Mouse (Mus musculus) lung, embryonic 16.5 days (tissue): ENCODE results near the gene Plac8. TPM values are rescaled to one million over a fixed set of nuclear protein-coding genes. Genes with fewer than 3 reads are reported as not detected.

Experiments
- ATAC-seq: fragments of 200-750 bp; cut with Nextera tagmentation; 2 replicates; pipeline ENCODE4 v1.8.0; 2017; ENCODE audit warnings: low read depth, mild to moderate bottlenecking, moderate library complexity
- H3K27ac ChIP-seq: fragments of 300-500 bp; sonication (generic); 2 replicates; pipeline ENCODE4 v1.5.1; 2014; ENCODE audit warnings: mild to moderate bottlenecking, control low read depth, low read length
- H3K27me3 ChIP-seq: fragments of 300-500 bp; sonication (generic); 2 replicates; pipeline ENCODE4 v1.6.1; 2014; ENCODE audit warnings: low read depth, low read length, mixed read lengths; ENCODE audit not compliant: control insufficient read depth, insufficient read depth
- H3K36me3 ChIP-seq: fragments of 300-500 bp; sonication (generic); 2 replicates; pipeline ENCODE4 v1.6.1; 2014; ENCODE audit warnings: low read length; ENCODE audit not compliant: control insufficient read depth, insufficient read depth
- H3K4me1 ChIP-seq: fragments of 300-500 bp; sonication (generic); replicated peaks from 2 replicates; pipeline ENCODE4 v1.6.1; 2014; ENCODE audit warnings: low read length, mixed read lengths; ENCODE audit not compliant: control insufficient read depth, insufficient read depth
- H3K4me2 ChIP-seq: fragments of 300-500 bp; sonication (generic); 2 replicates; pipeline ENCODE4 v1.6.1; 2014; ENCODE audit warnings: low read depth, low read length, control low read depth
- H3K4me3 ChIP-seq: fragments of 300-500 bp; sonication (generic); 2 replicates; pipeline ENCODE4 v1.5.1; 2014; ENCODE audit warnings: mild to moderate bottlenecking, low read length, control low read depth
- H3K9ac ChIP-seq: fragments of 300-500 bp; sonication (generic); 2 replicates; pipeline ENCODE4 v1.6.1; 2014; ENCODE audit warnings: low read length, control low read depth
- H3K9me3 ChIP-seq: fragments of 300-500 bp; sonication (generic); 2 replicates; pipeline ENCODE4 v1.6.1; 2016; ENCODE audit warnings: low read length; ENCODE audit not compliant: control insufficient read depth
- WGBS: fragments of 180-500 bp; shearing (Covaris S2); extraction: QIAGEN DNeasy Blood & Tissue Kit; methylation state at CpG from one replicate; pipeline ENCODE4 v1.1.7; 2014; 5-methylcytosine and 5-hydroxymethylcytosine counted together
- polyA plus RNA-seq: library from polyadenylated mRNA; unstranded; fragments of >200 nt; fragmentation: Nextera tagmentation; extraction: Ambion mirVana; gene quantifications from 2 replicates; pipeline ENCODE4 v1.2.1, GENCODE M21; 2015

Plac8 gene
- polyA plus RNA-seq, 1 experiment from 2014 or later = 12.5 TPM

GRCm38 (mm10) chr5:100598961-100599463 lies 27.0 kb upstream of the Plac8 start:
- Histone ChIP-seq H3K9me3 (peaks cover 2% of the 10 kb centered on the region; the same call in 1 of the 2 replicates), H3K27ac (no peak overlapping the region), H3K4me2 (no peak overlapping the region), H3K27me3 (no peaks in the 10 kb centered on the region), H3K9ac (no peak overlapping the region), H3K4me1 (no peaks in the 10 kb centered on the region), H3K36me3 (no peaks in the 10 kb centered on the region), H3K4me3 (no peak overlapping the region)
- no peak for ATAC-seq
- 92% methylated on average over 9 of the region's 9 CpGs for WGBS

- no peak for ATAC-seq
- no peak overlapping the region for H3K4me3 ChIP-seq
- H3K27me3 ChIP-seq = no peaks in the 10 kb centered on the region
- no peaks in the 10 kb centered on the region for H3K4me1 ChIP-seq
- H3K9ac ChIP-seq = no peak overlapping the region
- no peak overlapping the region for H3K4me2 ChIP-seq
- no peaks in the 10 kb centered on the region for H3K36me3 ChIP-seq
- 61% methylated on average over 11 of the region's 11 CpGs for WGBS
- H3K9me3 ChIP-seq = peaks cover 4% of the 10 kb centered on the region; the same call in 1 of the 2 replicates
- H3K27ac ChIP-seq = no peak overlapping the region
Observed at GRCm38 (mm10) chr5:100597886-100598485, 25.9 kb upstream of the Plac8 start.

- Histone ChIP-seq H3K4me3 (no peak overlapping the region), H3K9me3 (peaks cover 4% of the 10 kb centered on the region; the same call in 1 of the 2 replicates), H3K9ac (no peak overlapping the region), H3K27me3 (no peaks in the 10 kb centered on the region), H3K4me1 (no peaks in the 10 kb centered on the region), H3K4me2 (no peak overlapping the region), H3K36me3 (no peaks in the 10 kb centered on the region), H3K27ac (no peak overlapping the region)
- ATAC-seq = no peak
- WGBS = 74% methylated on average over 6 of the region's 6 CpGs
Observed at GRCm38 (mm10) chr5:100595999-100596398, 24.0 kb upstream of the Plac8 start.

- no peak for ATAC-seq
- no peak overlapping the region for H3K4me2 ChIP-seq
- peaks cover 4% of the 10 kb centered on the region; the same call in 1 of the 2 replicates for H3K9me3 ChIP-seq
- no peak overlapping the region for H3K4me3 ChIP-seq
- H3K9ac ChIP-seq = no peak overlapping the region
- no peaks in the 10 kb centered on the region for H3K4me1 ChIP-seq
- 78% methylated on average over 13 of the region's 13 CpGs for WGBS
- H3K27ac ChIP-seq = no peak overlapping the region
- no peaks in the 10 kb centered on the region for H3K36me3 ChIP-seq
- no peaks in the 10 kb centered on the region for H3K27me3 ChIP-seq
Observed at GRCm38 (mm10) chr5:100594803-100595467, 22.9 kb upstream of the Plac8 start.

- ATAC-seq = no peak
- Histone ChIP-seq H3K27me3 (no peaks in the 10 kb centered on the region), H3K4me2 (0 out of 2 replicates have a peak overlapping the region, but pooled peaks have one; percentile 14), H3K9ac (no peak overlapping the region), H3K27ac (no peak overlapping the region), H3K9me3 (peaks cover 4% of the 10 kb centered on the region; the same call in 1 of the 2 replicates), H3K4me1 (no peaks in the 10 kb centered on the region), H3K36me3 (no peaks in the 10 kb centered on the region), H3K4me3 (no peak overlapping the region)
- 31% methylated on average over 5 of the region's 5 CpGs for WGBS
Observed at GRCm38 (mm10) chr5:100590505-100590904, 18.5 kb upstream of the Plac8 start.

- 30% methylated on average over 2 of the region's 2 CpGs for WGBS
- Histone ChIP-seq H3K27ac (no peak overlapping the region), H3K4me3 (no peak overlapping the region), H3K9me3 (no peaks in the 10 kb centered on the region), H3K27me3 (no peaks in the 10 kb centered on the region), H3K36me3 (no peaks in the 10 kb centered on the region), H3K9ac (no peak overlapping the region), H3K4me2 (no peak overlapping the region), H3K4me1 (no peaks in the 10 kb centered on the region)
- no peak for ATAC-seq
Observed at GRCm38 (mm10) chr5:100587626-100588025, 15.6 kb upstream of the Plac8 start.

- no peak overlapping the region for H3K4me3 ChIP-seq
- H3K9ac ChIP-seq = no peak overlapping the region
- no peak overlapping the region for H3K4me2 ChIP-seq
- no peaks in the 10 kb centered on the region for H3K9me3 ChIP-seq
- H3K4me1 ChIP-seq = no peaks in the 10 kb centered on the region
- H3K27me3 ChIP-seq = no peaks in the 10 kb centered on the region
- 83% methylated on average over 7 of the region's 7 CpGs for WGBS
- H3K36me3 ChIP-seq = no peaks in the 10 kb centered on the region
- H3K27ac ChIP-seq = no peak overlapping the region
- ATAC-seq = no peak
Observed at GRCm38 (mm10) chr5:100587136-100587535, 15.1 kb upstream of the Plac8 start.

- no peaks in the 10 kb centered on the region for H3K27me3 ChIP-seq
- H3K9me3 ChIP-seq = no peaks in the 10 kb centered on the region
- H3K9ac ChIP-seq = no peak overlapping the region
- ATAC-seq = no peak
- no peak overlapping the region for H3K27ac ChIP-seq
- H3K36me3 ChIP-seq = no peaks in the 10 kb centered on the region
- no peaks in the 10 kb centered on the region for H3K4me1 ChIP-seq
- WGBS = 82% methylated on average over 3 of the region's 3 CpGs
- no peak overlapping the region for H3K4me3 ChIP-seq
- H3K4me2 ChIP-seq = no peak overlapping the region
Observed at GRCm38 (mm10) chr5:100585657-100586056, 13.6 kb upstream of the Plac8 start.

- no peak overlapping the region for H3K4me3 ChIP-seq
- H3K4me1 ChIP-seq = no peaks in the 10 kb centered on the region
- H3K9ac ChIP-seq = no peak overlapping the region
- no peak overlapping the region for H3K27ac ChIP-seq
- WGBS = 86% methylated on average over 8 of the region's 8 CpGs
- no peaks in the 10 kb centered on the region for H3K9me3 ChIP-seq
- no peaks in the 10 kb centered on the region for H3K36me3 ChIP-seq
- no peaks in the 10 kb centered on the region for H3K27me3 ChIP-seq
- ATAC-seq = no peak
- H3K4me2 ChIP-seq = no peak overlapping the region
Observed at GRCm38 (mm10) chr5:100585206-100585644, 13.2 kb upstream of the Plac8 start.
